Comparison of ENCODE assay signal across 8 mouse cellular contexts in the genomic region with DNA sequence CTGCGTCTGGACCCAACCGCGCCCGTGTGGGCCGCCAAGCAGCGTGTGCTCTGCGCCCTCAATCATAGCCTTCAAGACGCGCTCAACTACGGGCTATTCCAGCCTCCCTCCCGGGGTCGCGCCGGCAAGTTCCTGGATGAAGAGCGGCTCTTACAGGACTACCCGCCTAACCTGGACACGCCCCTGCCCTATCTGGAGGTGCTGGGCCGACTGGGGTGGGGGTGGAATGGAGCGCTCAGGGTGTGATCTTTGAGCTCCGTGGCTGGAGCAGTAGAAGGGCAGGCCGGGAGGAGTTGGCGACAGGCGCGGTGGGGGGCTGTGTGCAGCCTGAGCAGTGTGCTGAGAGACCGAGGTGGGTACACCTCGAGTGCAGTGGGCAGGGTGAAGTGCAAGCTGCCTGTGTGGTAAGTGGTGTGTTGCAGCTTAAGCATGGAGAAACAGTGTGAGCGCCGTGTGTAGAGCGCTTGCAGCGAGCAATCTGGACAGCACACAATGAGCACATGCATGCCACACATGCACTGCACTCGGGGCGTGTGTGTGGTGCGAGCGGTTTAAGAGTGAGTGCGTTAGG. TPM values are rescaled to one million over a fixed set of nuclear protein-coding genes. Genes with fewer than 3 reads are reported as not detected.
A peak's percentile ranks its signal among the peaks of the same experiment; 100 is the strongest.
DNase-seq lines count a peak whose midpoint lies in the region; ATAC-seq and TF ChIP-seq lines count a peak whose summit lies in the region.

No protein-coding gene starts in this region.

- 0 out of 2 replicates have a peak, but pooled peaks cover 3% of the 10 kb centered on the region for H3K4me1 ChIP-seq in lung, embryonic 14.5 days (ENCODE audit: insufficient read depth)
- peaks cover 7% of the 10 kb centered on the region; the same call in 1 of the 2 replicates for H3K4me1 ChIP-seq in cerebellum, adult 2 months (ENCODE audit: control insufficient read depth, insufficient read depth, low read length)
- peaks cover 8% of the 10 kb centered on the region; the same call in 1 of the 2 replicates for H3K4me1 ChIP-seq in forebrain, embryonic 14.5 days (ENCODE audit: control insufficient read depth, insufficient read depth, low read length)
- no peaks in the 10 kb centered on the region for H3K4me1 ChIP-seq in limb, embryonic 14.5 days (ENCODE audit: control insufficient read depth, insufficient read depth, low read length)
- peaks cover 37% of the 10 kb centered on the region for H3K4me1 ChIP-seq in olfactory bulb, adult 2 months (ENCODE audit: control insufficient read depth, insufficient read depth, low read length)

- peaks cover 22% of the 10 kb centered on the region for H3K27me3 ChIP-seq in lung, embryonic 14.5 days (ENCODE audit: insufficient read depth, low read length)
- H3K27me3 ChIP-seq in cerebellum, adult 2 months (ENCODE audit: control insufficient read depth, insufficient read depth, low read length), result no peaks in the 10 kb centered on the region
- peaks cover 7% of the 10 kb centered on the region for H3K27me3 ChIP-seq in forebrain, embryonic 14.5 days (replicated peaks; ENCODE audit: control insufficient read depth, insufficient read depth, low read length)
- H3K27me3 ChIP-seq in limb, embryonic 14.5 days (ENCODE audit: control insufficient read depth, insufficient read depth, low read length), result peaks cover 5% of the 10 kb centered on the region; the same call in 1 of the 2 replicates

- peak overlapping the region; percentile 72 for H3K9ac ChIP-seq in lung, embryonic 14.5 days
- peak overlapping the region; percentile 79 for H3K9ac ChIP-seq in forebrain, embryonic 14.5 days (ENCODE audit: low read length)
- peak overlapping the region; percentile 86 for H3K9ac ChIP-seq in limb, embryonic 14.5 days (ENCODE audit: low read depth, low read length, severe bottlenecking)

- peak overlapping the region; percentile 74 for H3K4me3 ChIP-seq in lung, embryonic 14.5 days (ENCODE audit: low read depth, low read length)
- peak overlapping the region; percentile 63 for H3K4me3 ChIP-seq in cerebellum, adult 2 months (replicated peaks; ENCODE audit: insufficient read depth, low read depth, low read length)
- peak overlapping the region; percentile 73 for H3K4me3 ChIP-seq in forebrain, embryonic 14.5 days (ENCODE audit: low read depth, low read length)
- H3K4me3 ChIP-seq in limb, embryonic 14.5 days (replicated peaks; ENCODE audit: low read length), result peak overlapping the region; percentile 83
- peak overlapping the region; percentile 92 for H3K4me3 ChIP-seq in olfactory bulb, adult 2 months (ENCODE audit: insufficient read depth, low read depth, low read length)

- under 1% methylated on average over 35 of the region's 35 CpGs for WGBS in lung, embryonic 14.5 days
- under 1% methylated on average over 35 of the region's 35 CpGs for WGBS in cerebellum, adult 2 months
- under 1% methylated on average over 35 of the region's 35 CpGs for WGBS in forebrain, embryonic 14.5 days
- WGBS in limb, embryonic 14.5 days, result under 1% methylated on average over 34 of the region's 35 CpGs
- 3% methylated on average over 35 of the region's 35 CpGs for WGBS in olfactory bulb, adult 2 months

- no peak for TF ChIP-seq POLR2A in cerebellum, adult 2 months (IDR thresholded peaks at IDR 0.05; ENCODE audit: borderline replicate concordance, insufficient read depth, low read length)
- TF ChIP-seq POLR2A in limb, embryonic 14.5 days (IDR thresholded peaks at IDR 0.05; ENCODE audit: borderline replicate concordance, extremely low read depth, insufficient read depth, insufficient read length), result no peak
- TF ChIP-seq POLR2A in olfactory bulb, adult 2 months (IDR thresholded peaks at IDR 0.05; ENCODE audit: insufficient read depth, low read depth, low read length), result no peak

- peak; percentile 59 for ATAC-seq in lung, embryonic 14.5 days (ENCODE audit: insufficient read depth)
- peak; percentile 38 for ATAC-seq in forebrain, embryonic 14.5 days
- peak; percentile 36 for ATAC-seq in limb, embryonic 14.5 days (ENCODE audit: low FRiP score, low read depth)

- peak; percentile 44 for DNase-seq in lung, embryonic 14.5 days
- no peak for DNase-seq in lung, postnatal 10 days
- DNase-seq in cerebellum, adult 2 months, result peak; percentile 47 to 62
- DNase-seq in forebrain, embryonic 14.5 days (ENCODE audit: low spot score), result peak; percentile 56
- DNase-seq in limb, embryonic 14.5 days (ENCODE audit: low spot score), result no peak
- DNase-seq in gastrocnemius, adult 18-20 months (ENCODE audit: low spot score), result no peak
- no peak for DNase-seq in right cerebral cortex, postnatal 36 days (ENCODE audit: low spot score in 2 of 2)

- TF ChIP-seq CTCF in lung, embryonic 14.5 days (IDR thresholded peaks at IDR 0.05; ENCODE audit: low read depth), result no peak
- no peak for TF ChIP-seq CTCF in cerebellum, adult 2 months (IDR thresholded peaks at IDR 0.05; ENCODE audit: borderline replicate concordance, insufficient read depth, low read depth, low read length)
- no peak for TF ChIP-seq CTCF in olfactory bulb, adult 2 months (IDR thresholded peaks at IDR 0.05; ENCODE audit: insufficient read depth, low read depth, low read length)

- H3K9me3 ChIP-seq in lung, embryonic 14.5 days (ENCODE audit: low read depth, low read length), result no peaks in the 10 kb centered on the region
- no peaks in the 10 kb centered on the region for H3K9me3 ChIP-seq in forebrain, embryonic 14.5 days (replicated peaks; ENCODE audit: control insufficient read depth, low read length)
- H3K9me3 ChIP-seq in limb, embryonic 14.5 days (ENCODE audit: control insufficient read depth, low read length), result no peaks in the 10 kb centered on the region

- H3K36me3 ChIP-seq in lung, embryonic 14.5 days (ENCODE audit: insufficient read depth), result peaks cover 18% of the 10 kb centered on the region; the same call in 1 of the 2 replicates
- peaks cover 10% of the 10 kb centered on the region; the same call in 1 of the 2 replicates for H3K36me3 ChIP-seq in forebrain, embryonic 14.5 days (ENCODE audit: control insufficient read depth, insufficient read depth, low read length)
- H3K36me3 ChIP-seq in limb, embryonic 14.5 days (ENCODE audit: control insufficient read depth, insufficient read depth, low read length), result peaks cover 12% of the 10 kb centered on the region; the same call in 1 of the 2 replicates

- H3K4me2 ChIP-seq in lung, embryonic 14.5 days, result peak overlapping the region; percentile 94
- peak overlapping the region; percentile 85 for H3K4me2 ChIP-seq in forebrain, embryonic 14.5 days (ENCODE audit: low read length)
- H3K4me2 ChIP-seq in limb, embryonic 14.5 days (replicated peaks; ENCODE audit: low read depth, low read length, severe bottlenecking), result peak overlapping the region; percentile 93

- no peak overlapping the region for H3K27ac ChIP-seq in lung, embryonic 14.5 days (ENCODE audit: low read depth)
- H3K27ac ChIP-seq in cerebellum, adult 2 months (ENCODE audit: insufficient read depth, low read length), result no peak overlapping the region
- no peak overlapping the region for H3K27ac ChIP-seq in forebrain, embryonic 14.5 days (ENCODE audit: low read depth, low read length)
- no peak overlapping the region for H3K27ac ChIP-seq in limb, embryonic 14.5 days (replicated peaks; ENCODE audit: low read depth, low read length)
- H3K27ac ChIP-seq in olfactory bulb, adult 2 months (ENCODE audit: insufficient read depth, low read depth, low read length), result no peak overlapping the region

RNA-seq across cellular contexts. Expression of gene Shank3, which starts 0.9 kb away (rescaled TPM):
- 3.2 and 3.9 TPM in 2 replicates for polyA plus RNA-seq in lung, embryonic 14.5 days (2014; fragmentation: Nextera tagmentation; extraction: Ambion mirVana)
- polyA plus RNA-seq in cerebellum, adult 2 months (2012; rRNA removed), result 84.7 and 97.2 TPM in 2 replicates
- polyA plus RNA-seq in forebrain, embryonic 14.5 days (2014; fragmentation: Nextera tagmentation; extraction: Ambion mirVana), result 4.8 and 6.0 TPM in 2 replicates
- polyA plus RNA-seq in limb, embryonic 14.5 days (2012; rRNA removed), result 18.4 and 25.1 TPM in 2 replicates
- 2.4 and 2.7 TPM in 2 replicates for polyA plus RNA-seq in limb, embryonic 14.5 days (2014; fragmentation: Nextera tagmentation; extraction: Ambion mirVana)
- polyA plus RNA-seq in olfactory bulb, adult 2 months (2012; ENCODE audit: insufficient read depth, insufficient read length, low replicate concordance, missing spikeins), result not detected in 2 replicates
- 10 to 100 TPM in 1 of 2 experiments, 1 to 10 TPM in 1; 8.9 to 12.6 TPM for total RNA-seq in gastrocnemius, adult 18-20 months (2021)

RNA-seq across cellular contexts. Expression of gene Arsa, which starts 23.1 kb away (rescaled TPM):
- 12.7 and 14.2 TPM in 2 replicates for polyA plus RNA-seq in lung, embryonic 14.5 days (2014; fragmentation: Nextera tagmentation; extraction: Ambion mirVana)
- 39.2 and 40.9 TPM in 2 replicates for polyA plus RNA-seq in cerebellum, adult 2 months (2012; rRNA removed)
- polyA plus RNA-seq in forebrain, embryonic 14.5 days (2014; fragmentation: Nextera tagmentation; extraction: Ambion mirVana), result 14.0 and 16.5 TPM in 2 replicates
- 30.7 and 38.5 TPM in 2 replicates for polyA plus RNA-seq in limb, embryonic 14.5 days (2012; rRNA removed)
- polyA plus RNA-seq in limb, embryonic 14.5 days (2014; fragmentation: Nextera tagmentation; extraction: Ambion mirVana), result 18.3 and 21.7 TPM in 2 replicates
- not detected in 2 replicates for polyA plus RNA-seq in olfactory bulb, adult 2 months (2012; ENCODE audit: insufficient read depth, insufficient read length, low replicate concordance, missing spikeins)
- total RNA-seq in gastrocnemius, adult 18-20 months (2021), result 1 to 10 TPM; 2.8 to 4.0 TPM

RNA-seq across cellular contexts. Expression of gene Mapk8ip2, which starts 46.6 kb away (rescaled TPM):
- polyA plus RNA-seq in lung, embryonic 14.5 days (2014; fragmentation: Nextera tagmentation; extraction: Ambion mirVana), result 0.57 and 0.60 TPM in 2 replicates
- polyA plus RNA-seq in cerebellum, adult 2 months (2012; rRNA removed), result 192 and 195 TPM in 2 replicates
- polyA plus RNA-seq in forebrain, embryonic 14.5 days (2014; fragmentation: Nextera tagmentation; extraction: Ambion mirVana), result 32.1 and 45.0 TPM in 2 replicates
- 2.5 and 2.6 TPM in 2 replicates for polyA plus RNA-seq in limb, embryonic 14.5 days (2012; rRNA removed)
- polyA plus RNA-seq in limb, embryonic 14.5 days (2014; fragmentation: Nextera tagmentation; extraction: Ambion mirVana), result 0.99 and 1.5 TPM in 2 replicates
- not detected in 2 replicates for polyA plus RNA-seq in olfactory bulb, adult 2 months (2012; ENCODE audit: insufficient read depth, insufficient read length, low replicate concordance, missing spikeins)
- under 1 TPM; 0.25 to 0.57 TPM for total RNA-seq in gastrocnemius, adult 18-20 months (2021)

Comparison
In these comparisons a context has a peak if more than half of its experiments do, and no peak if none do; other contexts are left out.
1. DNase-seq: peak in lung, embryonic 14.5 days (single experiment), cerebellum, adult 2 months (2 of 2) and forebrain, embryonic 14.5 days (single experiment); none in lung, postnatal 10 days (single experiment), limb, embryonic 14.5 days (single experiment), gastrocnemius, adult 18-20 months (single experiment) and right cerebral cortex, postnatal 36 days (0 of 2).
2. Peak in every context shown above with its lines, with median percentiles within 50 percentile points of each other: ATAC-seq, H3K4me2 ChIP-seq, H3K4me3 ChIP-seq and H3K9ac ChIP-seq.